Mouse (Mus musculus) mesoderm, embryonic 11.5 days (tissue): ENCODE results near the gene Cpsf6.
"Not testable (repeated sequence)": the region's sequence is repeated elsewhere in the genome, so short reads cannot be mapped to it uniquely, and the experiment has no call there.

Experiments used
- DNase-seq: peaks from one replicate; pipeline ENCODE4 v3.0.0-alpha.2; 2012; ENCODE audit warnings: low read depth, low spot score

Gene Cpsf6

GRCm38 (mm10) chr10:117399839-117400238 lies 20.0 kb upstream of the Cpsf6 start:
- DNase-seq: no peak

- DNase-seq: no peak
Observed at GRCm38 (mm10) chr10:117399196-117399595, 19.4 kb upstream of the Cpsf6 start.

GRCm38 (mm10) chr10:117398044-117398780 lies 18.4 kb upstream of the Cpsf6 start:
- no peak for DNase-seq

DNA sequence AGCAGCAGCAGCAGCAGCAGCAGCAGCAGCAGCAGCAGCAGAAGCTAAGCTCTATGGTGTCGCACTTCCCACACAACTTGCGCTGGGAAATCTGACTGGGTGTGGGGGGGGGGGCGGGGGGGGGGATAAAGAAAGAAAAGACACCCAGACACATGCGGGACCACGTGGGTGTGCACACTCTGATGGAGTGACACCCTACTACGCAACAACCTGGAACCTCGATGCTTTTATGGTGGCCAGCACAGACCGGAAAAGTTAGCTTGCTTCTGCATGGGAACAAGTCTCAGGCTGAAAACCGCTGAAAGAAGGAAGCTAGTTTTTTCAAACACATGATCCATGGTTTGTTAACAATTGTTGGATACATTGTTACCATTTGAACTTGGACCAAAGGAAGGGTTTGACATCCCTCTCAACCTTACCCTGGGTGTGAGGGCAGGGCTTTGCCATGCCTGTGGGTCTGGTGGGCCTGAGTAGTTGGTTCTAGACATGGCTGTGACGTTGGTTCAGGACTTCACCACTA lies 17.4 kb upstream of the Cpsf6 start:
- no peak for DNase-seq

DNA sequence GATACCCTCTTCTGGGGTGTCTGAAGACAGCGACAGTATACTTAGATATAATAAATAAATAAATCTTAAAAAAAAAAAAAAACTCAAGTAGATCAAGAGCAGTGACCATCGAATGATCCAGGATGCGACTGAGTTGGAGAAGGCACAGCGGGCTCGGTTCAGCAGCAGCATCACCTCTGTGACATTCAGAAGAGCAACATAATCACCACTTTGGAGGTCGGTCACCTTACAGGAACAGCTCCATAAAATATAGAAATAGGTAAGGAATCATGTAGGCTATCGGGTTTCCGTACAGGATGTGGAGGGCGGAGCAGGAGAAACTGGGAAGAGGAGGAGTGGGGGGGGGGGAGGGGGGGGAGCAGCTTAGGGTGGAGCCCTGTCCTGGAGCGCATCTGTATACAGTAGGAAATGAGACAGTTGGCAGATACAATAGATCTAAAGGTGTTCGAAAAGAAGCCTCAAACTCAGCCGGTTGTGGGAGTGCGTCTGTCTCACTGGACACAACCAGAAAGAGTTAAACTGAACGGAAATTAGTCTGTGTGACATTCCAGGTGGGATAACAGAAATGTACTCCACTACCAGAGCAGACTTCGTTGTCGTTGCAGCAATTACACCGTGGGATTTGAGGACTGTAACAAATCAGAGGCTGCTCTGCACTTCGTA lies 16.7 kb upstream of the Cpsf6 start:
- DNase-seq: no peak

DNA sequence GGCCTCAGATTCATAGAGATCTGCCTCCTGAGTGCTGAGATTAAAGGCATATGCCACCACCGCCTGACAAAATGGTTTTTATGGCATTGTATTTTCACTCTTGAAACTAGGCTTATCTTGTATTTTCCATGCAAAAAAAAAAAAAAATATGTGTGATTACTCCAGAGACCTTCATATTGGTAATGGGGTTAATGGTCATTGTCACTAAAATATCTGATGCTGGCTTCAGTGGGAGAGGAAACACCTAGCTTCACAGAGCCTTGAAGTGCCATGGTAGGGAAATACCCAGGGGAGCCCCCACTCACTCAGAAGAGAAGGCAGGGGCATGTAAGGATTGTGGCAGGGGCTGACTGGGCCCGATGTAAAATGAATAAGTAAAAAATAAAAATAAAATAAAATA lies 16.0 kb upstream of the Cpsf6 start:
- DNase-seq: no peak

DNA sequence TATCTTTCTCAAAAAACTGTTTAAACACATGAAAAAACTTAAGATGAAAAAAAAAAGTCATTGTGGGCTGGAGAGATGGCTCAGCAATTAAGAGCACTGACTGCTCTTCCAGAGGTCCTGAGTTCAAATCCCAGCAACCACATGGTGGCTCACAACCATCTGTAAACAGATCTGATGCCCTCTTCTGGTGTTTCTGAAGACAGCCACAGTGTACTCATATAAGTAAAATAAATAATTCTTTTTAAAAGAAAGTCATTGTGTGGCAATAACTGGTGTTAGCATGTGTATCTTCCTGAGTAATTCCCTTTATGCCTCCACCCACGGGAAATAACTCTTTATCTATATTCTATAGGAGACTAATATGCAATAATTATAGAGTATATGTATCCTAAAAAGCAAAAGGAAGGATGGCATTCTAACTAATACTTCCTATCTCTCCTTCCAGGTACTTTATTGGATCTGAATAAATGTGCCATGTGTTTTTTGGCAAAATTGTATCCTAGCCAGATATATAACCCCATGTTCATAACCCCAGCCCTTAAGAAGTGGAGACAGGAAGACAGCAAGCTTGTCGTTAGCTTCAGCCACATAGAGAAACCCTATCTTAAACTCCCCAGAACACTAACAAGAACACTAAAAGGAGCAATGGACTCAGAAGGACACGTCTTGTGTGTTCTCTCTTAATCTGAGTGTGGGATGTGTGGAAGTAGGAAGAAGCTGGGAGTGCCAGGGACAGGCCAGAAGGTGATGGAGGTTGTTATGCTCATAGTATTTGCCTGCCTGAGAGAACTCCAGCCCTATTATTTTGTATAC lies 15.1 kb upstream of the Cpsf6 start:
- no peak for DNase-seq

GRCm38 (mm10) chr10:117393891-117394395 lies 14.1 kb upstream of the Cpsf6 start:
- DNase-seq: no peak

DNA sequence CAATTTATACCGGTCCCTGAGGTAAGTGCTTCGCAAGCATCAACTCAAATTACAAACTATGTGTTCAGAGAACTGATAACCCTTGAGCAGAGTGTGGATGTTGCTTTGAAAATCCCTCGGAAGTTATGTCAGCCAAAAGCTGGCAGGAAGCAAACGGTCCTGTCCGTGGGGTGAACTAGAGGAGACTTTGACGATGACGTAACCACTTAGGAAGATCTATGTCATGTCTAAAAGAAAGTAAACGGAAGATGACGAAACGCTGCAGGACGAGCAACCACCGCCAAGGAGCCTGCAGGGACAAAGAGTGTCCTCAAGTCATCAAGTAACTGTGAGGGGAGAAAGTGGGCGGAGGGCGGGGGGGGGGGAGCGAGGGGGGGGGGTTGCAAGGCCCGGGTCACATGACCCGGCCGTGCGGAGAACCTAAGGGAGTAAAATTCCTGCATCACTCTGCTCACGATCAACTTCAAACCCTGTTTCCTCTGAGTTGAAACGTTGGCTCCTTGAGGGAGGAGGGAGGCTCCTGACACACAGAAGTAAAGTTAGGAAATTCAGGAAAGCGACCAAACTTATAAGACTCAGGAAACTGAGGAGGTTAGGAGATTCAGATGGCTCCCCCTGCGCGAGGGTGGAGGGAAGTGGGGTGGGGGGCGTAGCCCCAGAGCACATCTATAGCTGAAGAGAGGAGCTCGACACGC lies 13.5 kb upstream of the Cpsf6 start:
- DNase-seq: peak; percentile 82

GRCm38 (mm10) chr10:117392832-117393195 lies 13.0 kb upstream of the Cpsf6 start:
- no peak for DNase-seq

DNA sequence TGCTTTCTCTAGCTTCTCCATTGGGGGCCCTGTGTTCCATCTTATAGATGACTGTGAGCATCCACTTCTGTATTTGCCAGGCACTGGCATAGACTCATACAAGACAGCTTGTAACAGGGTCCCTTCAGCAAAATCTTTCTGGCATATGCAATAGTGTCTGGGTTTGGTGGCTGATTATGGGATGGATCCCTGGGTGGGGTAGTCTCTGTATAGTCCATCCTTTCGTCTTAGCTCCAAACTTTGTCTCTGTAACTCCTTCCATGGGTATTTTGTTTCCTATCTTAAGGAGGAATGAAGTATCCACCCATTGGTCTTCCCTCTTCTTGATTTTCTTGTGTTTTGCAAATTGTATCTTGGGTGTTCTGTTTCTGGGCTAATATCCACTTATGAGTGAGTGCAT lies 12.6 kb upstream of the Cpsf6 start:
- not testable (repeated sequence) for DNase-seq

DNA sequence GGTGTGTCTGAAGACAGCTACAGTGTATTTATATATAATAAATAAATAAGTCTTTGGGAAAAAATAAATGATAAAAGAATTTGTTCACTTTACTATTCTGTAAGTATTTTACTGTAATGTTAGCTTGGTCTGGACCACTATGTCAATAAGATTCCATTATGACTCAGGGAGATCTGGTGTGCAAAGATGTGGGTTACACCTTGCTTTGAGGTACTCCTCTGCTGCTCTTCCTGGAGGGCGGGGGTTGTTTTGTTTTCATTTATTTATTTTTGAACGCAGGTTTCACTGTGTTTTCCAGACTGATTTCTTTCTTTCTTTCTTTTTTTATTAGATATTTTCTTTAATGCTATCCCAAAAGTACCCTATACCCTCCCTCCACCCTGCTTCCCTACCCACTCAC lies 12.0 kb upstream of the Cpsf6 start:
- no peak for DNase-seq

- DNase-seq: no peak
Observed at GRCm38 (mm10) chr10:117391057-117391456, 11.2 kb upstream of the Cpsf6 start.

DNA sequence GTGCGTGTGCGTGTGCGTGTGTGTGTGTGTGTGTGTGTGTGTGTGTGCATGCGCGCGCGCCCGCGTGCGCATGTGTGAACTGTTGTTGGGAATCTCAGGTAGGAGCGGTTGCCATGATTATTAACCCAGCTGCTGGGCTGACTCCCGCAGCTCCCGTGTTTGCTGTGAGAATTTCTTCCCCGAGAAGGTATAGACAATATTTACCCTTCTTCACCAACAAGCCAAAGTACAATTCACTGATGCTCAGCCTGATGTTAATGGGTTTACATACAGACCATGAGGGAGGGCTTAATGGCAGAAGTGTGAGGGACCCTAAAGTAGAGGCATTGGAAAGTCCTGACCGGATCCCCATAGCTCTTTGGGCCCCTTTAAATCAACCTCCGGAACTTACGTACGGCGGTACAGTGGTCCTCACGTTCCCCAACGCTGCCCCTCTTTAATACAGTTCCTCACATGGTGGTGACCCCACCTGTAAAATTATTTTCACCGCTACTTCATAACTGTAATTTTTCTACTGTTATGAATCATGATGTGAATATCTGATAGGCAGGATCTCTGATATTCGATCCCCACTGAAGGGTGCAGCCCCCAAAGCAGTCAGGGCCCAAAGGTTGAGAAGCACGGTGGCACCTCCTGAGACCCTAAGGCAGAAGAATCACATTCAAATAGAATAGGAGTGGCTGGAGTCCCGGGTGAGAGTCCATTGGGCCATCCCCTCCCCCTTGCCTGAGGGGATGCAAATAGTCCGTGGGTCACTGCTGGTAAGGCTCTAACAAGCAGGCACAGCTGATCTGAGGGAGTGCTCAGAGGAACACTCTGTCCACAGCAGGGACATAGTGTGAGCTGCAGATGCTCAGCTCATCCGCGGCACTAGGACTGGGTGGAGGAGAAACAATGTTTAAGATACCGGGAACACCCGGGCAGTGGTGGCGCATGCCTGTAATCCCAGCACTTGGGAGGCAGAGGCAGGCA lies 10.4 kb upstream of the Cpsf6 start:
- DNase-seq: peak; percentile 16

DNA sequence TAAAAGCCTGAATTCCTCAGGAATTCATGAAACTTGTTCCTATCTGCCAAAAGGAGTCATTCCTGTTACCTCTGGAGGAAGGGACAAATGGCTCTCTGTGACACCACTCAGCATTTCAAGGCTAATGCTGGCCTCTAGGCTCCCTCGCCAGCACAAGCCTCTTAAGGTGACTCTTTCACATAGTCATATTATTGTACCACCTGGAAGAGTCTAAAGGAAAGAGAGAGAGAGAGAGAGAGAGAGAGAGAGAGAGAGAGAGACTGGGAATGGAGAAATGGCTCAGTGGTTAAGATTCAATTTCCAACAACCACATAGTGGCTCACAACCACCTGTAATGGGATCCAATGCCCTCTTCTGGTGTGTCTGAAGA lies 9.5 kb upstream of the Cpsf6 start:
- DNase-seq: no peak

GRCm38 (mm10) chr10:117388637-117389370 lies 9.0 kb upstream of the Cpsf6 start:
- no peak for DNase-seq

GRCm38 (mm10) chr10:117387961-117388636 lies 8.3 kb upstream of the Cpsf6 start:
- DNase-seq: not testable (repeated sequence)

DNA sequence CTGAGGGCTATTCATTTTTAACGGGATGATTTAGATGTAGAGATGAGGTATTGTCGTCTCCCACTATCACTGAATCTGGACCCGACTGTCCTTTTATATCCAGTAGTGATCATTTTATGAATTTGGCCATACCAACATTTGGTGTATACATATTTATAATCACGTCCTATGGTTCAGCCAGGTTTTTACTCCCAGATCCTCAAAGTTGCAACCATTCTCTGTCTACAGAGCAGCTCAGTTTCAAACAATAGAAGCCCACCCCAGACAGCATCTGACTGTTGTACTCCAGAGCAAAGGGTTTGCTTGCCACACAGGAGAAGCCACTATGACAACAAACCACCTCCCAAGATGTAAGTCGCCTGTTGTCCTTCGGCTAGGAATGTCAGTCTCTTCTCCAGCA lies 7.2 kb upstream of the Cpsf6 start:
- no peak for DNase-seq

- no peak for DNase-seq
Observed at GRCm38 (mm10) chr10:117386261-117386660, 6.4 kb upstream of the Cpsf6 start.
